Mouse (Mus musculus) lung, adult 2 months (tissue): ENCODE data around the gene Mical1. TPM values are rescaled to one million over a fixed set of nuclear protein-coding genes. Genes with fewer than 3 reads are reported as not detected.

Experiments used
- DNase-seq: peaks from one replicate; pipeline ENCODE4 v3.0.0; 2022
- H3K4me1 ChIP-seq: fragments of 200-500 bp; 2 replicates; pipeline ENCODE4 v1.6.1; 2011; ENCODE audit warnings: low read length; ENCODE audit not compliant: control insufficient read depth, insufficient read depth
- H3K4me3 ChIP-seq: fragments of 200-500 bp; replicated peaks from 2 replicates; pipeline ENCODE3; 2011; ENCODE audit warnings: low read depth, mild to moderate bottlenecking, control low read depth, low read length; ENCODE audit errors: extremely low read depth
- CTCF ChIP-seq: fragments of 200-500 bp; IDR thresholded peaks from 2 replicates; pipeline ENCODE4 v1.5.1; 2011; ENCODE audit warnings: mild to moderate bottlenecking, low read length, control low read depth; ENCODE audit not compliant: insufficient read depth
- POLR2A ChIP-seq: fragments of 200-500 bp; IDR thresholded peaks from 2 replicates; pipeline ENCODE4 v1.6.1; 2011; ENCODE audit warnings: low read depth, mild to moderate bottlenecking, control low read depth, low read length, borderline replicate concordance; ENCODE audit errors: extremely low read depth
- WGBS: fragments of 180-500 bp; shearing (Covaris S2); methylation state at CpG from one replicate; pipeline ENCODE4 v1.1.7; 2018; 5-methylcytosine and 5-hydroxymethylcytosine counted together
- polyA plus RNA-seq: library from polyadenylated mRNA; depleted of rRNA; stranded (reverse); fragments of >200 nt; gene quantifications from 2 replicates; pipeline ENCODE4 v1.2.3, GENCODE M21; 2012

Gene Mical1
- polyA plus RNA-seq, 1 experiment = 70.7 TPM

DNA sequence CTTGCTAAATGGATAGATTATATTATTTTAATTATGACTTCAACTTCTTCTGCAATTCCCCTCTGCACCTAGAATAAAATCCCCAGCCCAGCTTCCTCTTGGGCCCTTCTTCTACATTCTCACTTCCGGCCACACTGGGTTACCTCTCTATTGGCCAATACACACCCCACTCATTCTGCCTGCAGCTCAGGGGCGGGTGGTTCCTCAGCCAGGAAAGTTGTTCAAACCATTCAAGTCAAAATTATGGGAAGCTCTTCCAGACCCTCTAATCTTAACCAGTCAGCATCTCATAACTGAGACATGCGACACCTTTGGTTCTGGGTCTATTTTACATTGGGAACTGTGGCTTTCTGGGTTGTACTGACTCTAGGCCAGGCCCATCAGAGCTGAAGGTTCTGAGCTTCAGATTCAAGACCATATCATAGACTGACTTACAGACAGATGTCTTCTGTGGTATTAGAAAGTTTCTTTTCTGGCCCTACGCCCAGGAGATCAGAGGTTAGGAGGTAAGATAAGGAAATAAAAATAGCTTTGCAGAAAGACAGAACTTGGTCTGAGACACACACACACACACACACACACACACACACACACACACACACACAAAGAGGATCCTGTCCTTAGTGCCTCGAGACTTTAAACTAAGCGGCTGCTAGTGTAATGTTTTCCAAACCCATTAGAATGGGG is 2.2 kb upstream of the Mical1 start:
- Histone ChIP-seq H3K4me1 (peaks cover 10% of the 10 kb centered on the region), H3K4me3 (no peak overlapping the region)
- 61% methylated on average over 6 of the region's 6 CpGs for WGBS
- TF ChIP-seq CTCF (no peak), POLR2A (no peak)
- no peak for DNase-seq

DNA sequence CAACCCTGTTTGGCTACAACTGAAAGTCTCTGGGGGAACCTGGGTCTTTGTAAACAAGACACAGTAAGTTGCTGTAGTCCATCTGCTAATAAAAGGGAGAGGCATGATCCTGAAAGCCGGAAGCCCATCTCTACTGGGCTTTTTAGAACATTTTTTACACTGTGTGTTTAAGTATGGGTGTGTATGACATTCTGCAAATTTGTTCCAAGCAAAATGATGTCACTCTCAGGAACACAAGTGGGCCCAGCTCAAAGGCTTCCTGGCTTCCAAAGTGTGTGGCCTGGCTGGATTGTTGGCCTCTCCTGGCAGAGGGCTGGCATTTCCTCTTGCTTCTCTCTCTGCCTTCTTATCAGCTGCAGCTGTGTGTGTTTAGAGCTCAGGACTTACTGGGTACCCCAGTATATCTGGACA is 1.1 kb upstream of the Mical1 start:
- no peak overlapping the region for H3K4me3 ChIP-seq
- TF ChIP-seq POLR2A (no peak), CTCF (no peak)
- DNase-seq = peak; percentile 38
- peaks cover 10% of the 10 kb centered on the region for H3K4me1 ChIP-seq
- WGBS = 28% methylated on average over 1 of the region's 1 CpGs

DNA sequence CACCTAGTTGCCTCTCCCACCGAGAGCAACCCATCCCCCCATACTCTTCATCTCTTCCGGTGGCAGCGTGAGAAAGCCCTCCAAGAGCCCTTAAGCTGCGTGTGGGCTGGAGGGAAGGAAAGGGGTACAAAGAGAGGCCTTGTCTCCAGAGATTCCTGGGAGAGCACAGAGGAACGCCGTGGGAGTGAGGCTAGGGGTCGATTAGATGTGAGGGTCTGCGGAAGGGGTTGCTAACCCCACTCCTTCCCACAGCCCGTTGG is 834 bp downstream of the Mical1 start:
- DNase-seq = no peak
- WGBS = 1% methylated on average over 9 of the region's 9 CpGs

DNA sequence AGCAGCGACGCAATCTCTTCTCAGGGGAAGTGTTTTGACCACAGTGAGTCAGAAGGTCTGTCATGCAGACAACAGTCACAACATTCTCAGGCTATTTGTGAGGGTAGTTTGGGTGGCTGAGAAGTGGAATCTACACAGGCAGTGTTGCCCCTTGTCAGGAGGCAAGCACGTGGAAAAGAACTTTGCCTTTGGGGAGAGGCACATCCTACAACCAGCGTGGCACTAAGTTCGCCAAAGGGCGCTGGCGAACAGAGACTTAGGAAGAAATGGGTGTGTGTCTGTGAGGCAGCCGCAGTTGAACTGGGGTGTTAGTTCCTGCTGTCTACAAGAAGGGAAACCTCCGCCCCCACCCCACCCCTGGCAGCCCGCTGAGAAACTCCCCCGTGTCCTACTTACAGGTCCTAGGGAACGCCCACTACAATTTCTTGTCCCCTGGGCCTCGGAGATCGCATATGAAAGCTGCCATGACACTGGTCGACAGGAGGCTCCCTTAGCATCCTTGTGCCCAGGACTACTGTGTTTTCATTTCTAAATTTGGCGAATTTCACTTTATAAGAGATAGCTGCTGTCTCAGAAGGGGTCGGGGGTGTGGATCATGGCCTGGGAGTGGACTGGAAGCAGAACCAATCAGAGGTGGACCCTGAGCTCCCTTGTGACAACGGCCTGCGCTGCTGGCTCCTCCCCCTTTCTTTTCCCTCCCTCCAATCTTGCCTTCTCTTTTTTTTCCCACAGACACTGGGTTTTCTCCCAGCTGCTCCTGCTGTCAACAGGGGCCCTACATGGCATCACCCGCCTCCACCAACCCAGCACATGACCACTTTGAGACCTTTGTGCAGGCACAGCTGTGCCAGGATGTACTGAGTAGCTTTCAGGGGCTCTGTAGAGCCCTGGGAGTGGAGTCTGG is 1.4 kb downstream of the Mical1 start:
- 5% methylated on average over 20 of the region's 20 CpGs for WGBS
- Histone ChIP-seq H3K4me3 (peak overlapping the region; percentile 76), H3K4me1 (peaks cover 10% of the 10 kb centered on the region)
- DNase-seq = peak; percentile 66
- TF ChIP-seq POLR2A = peak; percentile 74; the same call in 1 of the 2 replicates
- no peak for TF ChIP-seq CTCF

More for the DNA sequence above, 834 bp downstream of the Mical1 start:
- H3K4me1 ChIP-seq = peaks cover 10% of the 10 kb centered on the region
- TF ChIP-seq POLR2A (no peak), CTCF (no peak)
- peak overlapping the region; percentile 76 for H3K4me3 ChIP-seq

DNA sequence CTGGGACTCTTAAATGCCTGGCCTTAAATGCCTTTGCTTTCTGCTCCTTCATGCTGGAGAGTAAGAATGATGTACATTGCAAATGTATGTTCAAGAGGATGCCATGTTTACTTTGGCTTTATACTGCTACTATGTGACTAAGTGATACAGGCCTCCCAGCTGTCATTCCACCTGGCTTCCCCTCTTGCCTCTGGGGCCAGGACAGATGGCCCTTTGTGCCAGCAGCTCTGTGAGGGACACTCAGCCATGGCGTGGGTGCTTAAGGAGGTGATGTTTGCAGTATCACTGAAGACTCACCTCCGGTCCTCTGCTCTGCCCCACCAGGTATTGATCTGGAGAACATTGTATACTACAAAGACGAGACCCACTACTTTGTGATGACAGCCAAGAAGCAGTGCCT is 3.8 kb downstream of the Mical1 start:
- WGBS = 89% methylated on average over 3 of the region's 3 CpGs
- Histone ChIP-seq H3K4me1 (peaks cover 8% of the 10 kb centered on the region; the same call in 1 of the 2 replicates), H3K4me3 (no peak overlapping the region)
- no peak for DNase-seq
- no peak for TF ChIP-seq POLR2A
- no peak for TF ChIP-seq CTCF

DNA sequence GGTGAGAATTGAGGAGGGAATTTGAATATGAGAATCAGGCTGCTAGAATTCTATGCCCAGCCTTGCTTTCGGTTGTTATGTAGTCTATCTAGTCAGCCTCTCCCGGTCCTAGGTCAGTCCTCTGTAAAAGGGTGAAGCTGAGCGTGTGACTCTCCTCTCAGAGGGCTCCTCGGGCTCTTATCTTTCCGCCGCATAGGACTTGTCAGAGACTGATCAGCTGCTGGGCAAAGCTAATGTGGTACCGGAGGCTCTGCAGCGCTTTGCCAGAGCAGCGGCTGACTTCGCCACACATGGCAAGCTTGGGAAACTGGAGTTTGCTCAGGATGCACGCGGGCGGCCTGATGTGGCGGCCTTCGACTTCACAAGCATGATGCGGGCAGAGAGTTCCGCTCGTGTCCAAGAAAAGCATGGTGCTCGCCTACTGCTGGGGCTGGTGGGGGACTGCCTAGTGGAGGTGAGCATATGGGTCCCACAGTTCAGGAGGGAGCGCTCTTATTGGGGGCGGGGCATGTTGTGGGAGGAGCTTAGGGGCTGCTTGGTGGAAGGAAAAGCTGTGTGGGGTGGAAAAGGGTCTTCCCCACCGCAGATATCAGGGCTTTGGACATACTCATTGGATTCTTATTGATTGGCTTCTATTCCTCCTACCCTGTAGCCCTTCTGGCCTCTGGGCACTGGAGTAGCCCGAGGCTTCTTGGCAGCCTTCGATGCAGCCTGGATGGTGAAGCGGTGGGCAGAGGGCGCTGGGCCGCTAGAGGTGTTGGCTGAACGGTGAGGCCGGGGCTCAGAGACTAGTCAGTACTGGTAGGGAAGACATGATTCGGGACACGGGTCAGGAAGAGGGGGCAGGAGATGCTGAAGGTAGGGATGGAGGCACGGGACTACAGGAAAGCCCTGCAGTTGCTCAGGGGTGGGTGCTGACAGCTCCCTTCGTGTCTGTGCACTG is 5.1 kb downstream of the Mical1 start:
- Histone ChIP-seq H3K4me3 (no peak overlapping the region), H3K4me1 (peaks cover 5% of the 10 kb centered on the region; the same call in 1 of the 2 replicates)
- whole genome bisulfite sequencing = 73% methylated on average over 33 of the region's 33 CpGs
- DNase-seq = no peak
- TF ChIP-seq CTCF (no peak), POLR2A (no peak)

DNA sequence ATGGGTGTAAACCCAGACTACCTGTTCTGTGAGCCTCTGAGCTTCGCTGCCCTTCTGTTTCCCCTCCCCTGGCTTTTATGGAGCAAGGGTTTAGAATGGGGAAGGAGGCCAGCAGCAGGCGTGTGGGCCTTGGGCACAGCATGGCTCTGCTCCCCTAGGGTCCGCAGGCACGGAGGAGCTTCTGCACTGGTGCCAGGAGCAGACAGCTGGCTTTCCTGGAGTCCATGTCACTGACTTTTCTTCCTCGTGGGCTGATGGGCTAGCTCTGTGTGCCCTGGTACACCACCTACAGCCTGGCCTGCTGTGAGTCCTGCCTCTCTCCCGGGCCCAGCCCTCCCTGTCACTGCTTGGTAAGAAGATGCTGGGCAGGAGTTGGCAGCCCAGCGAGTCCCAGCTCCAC is 6.3 kb downstream of the Mical1 start:
- Histone ChIP-seq H3K4me1 (peaks cover 2% of the 10 kb centered on the region; the same call in 1 of the 2 replicates), H3K4me3 (no peak overlapping the region)
- TF ChIP-seq POLR2A = no peak
- DNase-seq = no peak
- 82% methylated on average over 7 of the region's 7 CpGs for WGBS

DNA sequence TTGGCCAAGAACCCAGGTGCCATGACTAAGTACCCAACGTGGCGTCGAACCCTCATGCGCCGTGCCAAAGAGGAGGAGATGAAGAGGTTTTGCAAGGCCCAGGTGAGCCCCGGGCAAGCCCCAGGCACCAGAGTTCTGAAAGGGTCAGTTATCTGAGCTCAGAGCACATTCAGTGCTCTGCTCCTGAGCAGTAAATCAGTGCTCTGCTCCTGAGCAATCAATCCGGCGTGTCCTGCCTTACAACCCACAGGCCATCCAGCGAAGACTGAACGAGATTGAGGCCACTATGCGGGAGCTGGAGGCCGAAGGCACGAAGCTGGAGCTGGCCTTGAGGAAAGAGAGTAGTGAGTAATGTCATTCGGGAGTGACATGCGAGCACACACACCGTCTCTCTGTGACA is 9.7 kb downstream of the Mical1 start:
- no peak for DNase-seq
- TF ChIP-seq CTCF = no peak
- TF ChIP-seq POLR2A = no peak
- Histone ChIP-seq H3K4me3 (no peak overlapping the region), H3K4me1 (peaks cover 14% of the 10 kb centered on the region)
- WGBS = 89% methylated on average over 16 of the region's 16 CpGs

DNA sequence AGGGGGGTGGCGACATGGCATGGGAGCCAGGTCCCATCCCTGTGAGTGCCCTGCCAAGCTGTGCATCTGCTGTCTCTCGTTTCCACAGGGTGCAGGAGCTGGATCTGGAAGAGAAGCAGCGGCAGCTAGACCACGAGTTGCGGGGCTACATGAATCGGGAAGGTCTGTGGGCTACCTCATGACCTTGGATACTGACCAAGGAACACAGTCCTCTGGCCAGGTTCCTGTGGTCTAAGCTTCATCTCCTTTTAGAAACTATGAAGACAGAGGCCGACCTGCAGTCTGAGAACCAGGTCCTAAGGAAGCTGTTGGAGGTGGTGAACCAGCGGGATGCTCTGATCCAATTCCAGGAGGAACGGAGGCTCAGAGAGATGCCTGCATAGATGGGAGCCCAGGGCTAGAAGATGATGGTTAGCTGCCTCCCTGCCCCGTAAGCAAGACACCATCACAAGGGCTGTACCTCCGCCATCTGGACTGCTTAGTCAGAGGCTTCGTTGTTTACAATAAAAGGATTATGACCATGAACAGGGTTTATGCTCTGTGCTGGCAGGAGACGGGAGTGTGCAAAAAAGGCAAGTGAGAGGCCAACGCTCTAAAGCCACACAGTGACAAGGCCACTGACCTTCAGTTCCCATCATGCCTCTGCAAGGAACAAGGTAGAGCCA is 10.5 kb downstream of the Mical1 start:
- TF ChIP-seq POLR2A (no peak), CTCF (no peak)
- WGBS = 81% methylated on average over 14 of the region's 14 CpGs
- H3K4me3 ChIP-seq = no peak overlapping the region
- peaks cover 14% of the 10 kb centered on the region for H3K4me1 ChIP-seq
- DNase-seq = no peak
